Mouse (Mus musculus) midbrain, embryonic 14.5 days (tissue): ENCODE results near the gene Cyp3a16. TPM values are rescaled to one million over a fixed set of nuclear protein-coding genes. Genes with fewer than 3 reads are reported as not detected.
"Not testable (repeated sequence)": the region's sequence is repeated elsewhere in the genome, so short reads cannot be mapped to it uniquely, and the experiment has no call there.

ENCODE experiments used
- ATAC-seq: fragments of 200-750 bp; cut with Nextera tagmentation; 2 replicates; pipeline ENCODE4 v1.8.0; 2017; ENCODE audit warnings: moderate number of reproducible peaks, moderate library complexity; ENCODE audit not compliant: low FRiP score, low TSS enrichment
- DNase-seq: peaks from one replicate; pipeline ENCODE4 v3.0.0-alpha.2; 2015
- H3K27ac ChIP-seq: fragments of 300-500 bp; sonication (generic); replicated peaks from 2 replicates; pipeline ENCODE4 v1.5.1; 2014; ENCODE audit warnings: mild to moderate bottlenecking, low read depth, low read length, moderate library complexity
- H3K27me3 ChIP-seq: fragments of 300-500 bp; sonication (generic); 2 replicates; pipeline ENCODE4 v1.6.1; 2014; ENCODE audit warnings: low read length, control low read depth, mixed read lengths; ENCODE audit not compliant: control insufficient read depth, insufficient read depth
- H3K36me3 ChIP-seq: fragments of 300-500 bp; sonication (generic); 2 replicates; pipeline ENCODE4 v1.6.1; 2014; ENCODE audit warnings: low read length, control low read depth; ENCODE audit not compliant: control insufficient read depth, insufficient read depth
- H3K4me1 ChIP-seq: fragments of 300-500 bp; sonication (generic); 2 replicates; pipeline ENCODE4 v1.6.1; 2014; ENCODE audit warnings: mild to moderate bottlenecking, antibody characterized with exemption, low read length, control low read depth; ENCODE audit not compliant: control insufficient read depth, insufficient read depth
- H3K4me2 ChIP-seq: fragments of 300-500 bp; sonication (generic); 2 replicates; pipeline ENCODE4 v1.6.1; 2014; ENCODE audit warnings: mild to moderate bottlenecking, low read length, moderate library complexity
- H3K4me3 ChIP-seq: fragments of 300-500 bp; sonication (generic); replicated peaks from 2 replicates; pipeline ENCODE4 v1.5.1; 2014; ENCODE audit warnings: low read depth, low read length
- H3K9ac ChIP-seq: fragments of 300-500 bp; sonication (generic); replicated peaks from 2 replicates; pipeline ENCODE4 v1.6.1; 2014; ENCODE audit warnings: mild to moderate bottlenecking, low read length, moderate library complexity
- H3K9me3 ChIP-seq: fragments of 300-500 bp; sonication (generic); 2 replicates; pipeline ENCODE4 v1.6.1; 2016; ENCODE audit warnings: low read length, control low read depth, mixed read lengths; ENCODE audit not compliant: control insufficient read depth
- WGBS: fragments of 180-500 bp; shearing (Covaris S2); extraction: QIAGEN DNeasy Blood & Tissue Kit; methylation state at CpG from one replicate; pipeline ENCODE4 v1.1.7; 2014; 5-methylcytosine and 5-hydroxymethylcytosine counted together
- polyA plus RNA-seq: library from polyadenylated mRNA; unstranded; fragments of >200 nt; fragmentation: Nextera tagmentation; extraction: Ambion mirVana; gene quantifications from 2 replicates; pipeline ENCODE4 v1.2.1, GENCODE M21; 2014

Gene Cyp3a16
- polyA plus RNA-seq, result not detected in 2 replicates

DNA sequence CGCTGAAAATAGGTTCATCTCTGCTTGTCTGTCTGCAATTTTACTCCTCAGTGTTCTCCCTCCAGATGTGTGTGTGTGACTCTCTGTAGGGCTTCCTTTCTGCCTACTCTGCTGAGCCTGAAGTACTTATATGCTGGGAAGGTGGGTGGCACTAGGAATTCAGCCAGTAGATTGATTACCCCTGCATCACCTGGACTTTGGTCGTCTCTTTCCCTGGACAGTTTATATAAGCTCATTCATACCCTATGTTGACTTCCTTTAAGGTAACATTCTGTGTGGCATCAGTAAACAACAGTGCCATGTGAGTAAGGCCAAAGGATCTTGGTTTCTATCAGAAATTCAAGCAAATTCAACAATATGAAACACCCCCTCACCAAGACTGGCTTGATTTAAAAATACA is at the start of gene Cyp3a16:
TSS of gene Cyp3a16 (minus strand) at position 101 of the 400 bp plus-strand sequence.
- not testable (repeated sequence) for ATAC-seq, H3K4me1 ChIP-seq, H3K36me3 ChIP-seq, H3K4me3 ChIP-seq, H3K9ac ChIP-seq, DNase-seq, H3K27ac ChIP-seq, H3K4me2 ChIP-seq, H3K27me3 ChIP-seq
- peaks cover 17% of the 10 kb centered on the region for H3K9me3 ChIP-seq
- 68% methylated on average over 2 of the region's 2 CpGs for WGBS

DNA sequence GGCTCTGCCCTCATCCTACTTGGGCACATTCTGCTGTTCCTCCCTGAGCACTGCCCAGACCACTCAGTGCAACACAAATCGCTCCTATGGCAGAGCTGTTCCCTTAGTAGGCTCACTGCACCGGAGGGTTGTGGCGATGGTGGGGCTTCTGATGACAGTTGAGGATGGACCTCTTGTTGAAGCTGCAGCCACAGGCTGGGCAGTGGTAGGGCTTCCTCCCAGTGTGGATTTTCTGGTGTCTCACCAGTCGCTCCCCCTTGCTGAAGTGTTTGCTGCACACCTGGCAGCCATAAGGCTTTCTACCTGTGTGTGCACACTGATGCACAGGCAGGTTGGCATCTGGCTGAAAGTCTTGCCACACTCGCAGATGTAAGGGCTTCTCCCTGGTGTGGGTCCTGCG is 20.8 kb upstream of the Cyp3a16 start:
- no peaks in the 10 kb centered on the region for H3K4me1 ChIP-seq
- H3K27me3 ChIP-seq, result no peaks in the 10 kb centered on the region
- H3K4me3 ChIP-seq, result no peak overlapping the region
- no peak overlapping the region for H3K4me2 ChIP-seq
- no peaks in the 10 kb centered on the region for H3K9me3 ChIP-seq
- ATAC-seq (no peak), DNase-seq (no peak)
- H3K36me3 ChIP-seq, result no peaks in the 10 kb centered on the region
- H3K27ac ChIP-seq, result no peak overlapping the region
- no CpG with 5 or more reads among the region's 6 CpGs for WGBS
- H3K9ac ChIP-seq, result no peak overlapping the region

DNA sequence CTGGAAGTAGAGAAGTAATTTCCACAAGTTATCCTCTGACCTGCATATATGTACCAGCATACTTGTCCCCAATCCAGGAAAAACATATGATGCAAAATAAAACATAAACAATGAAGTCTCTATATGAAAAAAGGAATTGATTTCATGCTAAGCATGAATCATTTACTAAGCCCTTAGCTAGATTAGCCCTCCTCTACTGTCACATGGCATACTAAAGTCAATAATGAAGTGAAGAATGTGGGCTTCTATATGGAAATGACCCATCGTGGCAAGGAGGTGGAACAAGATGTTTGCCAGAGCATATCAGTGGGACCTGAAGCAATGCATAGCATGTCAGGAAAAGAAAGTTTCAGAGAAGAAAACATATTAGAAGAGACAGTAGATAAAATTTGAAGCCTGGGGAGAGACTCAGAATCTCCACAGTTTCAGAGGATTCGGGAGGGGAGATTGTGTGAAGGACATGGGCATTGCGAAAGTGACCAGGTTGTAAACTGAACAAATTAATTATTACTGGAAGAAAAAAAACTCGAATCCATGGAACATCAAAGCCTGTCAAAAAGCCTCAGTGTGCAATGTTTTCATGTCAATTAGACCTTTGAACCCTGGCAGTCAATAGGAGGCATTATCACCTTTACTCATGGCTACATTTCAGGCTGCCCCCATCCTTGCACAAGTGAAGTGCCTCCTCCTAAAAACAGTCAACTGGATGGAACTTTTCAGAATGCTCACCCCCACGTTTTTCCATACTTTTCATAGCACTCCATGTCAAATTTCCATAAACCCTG is 5.0 kb downstream of the Cyp3a16 start:
- Histone ChIP-seq H3K4me3 (no peak overlapping the region), H3K9me3 (peaks cover 29% of the 10 kb centered on the region), H3K4me2 (no peak overlapping the region), H3K9ac (no peak overlapping the region), H3K27ac (no peak overlapping the region), H3K27me3 (no peaks in the 10 kb centered on the region), H3K36me3 (no peaks in the 10 kb centered on the region), H3K4me1 (no peaks in the 10 kb centered on the region)
- ATAC-seq (no peak), DNase-seq (no peak)
- WGBS, result 65% methylated on average over 5 of the region's 5 CpGs

DNA sequence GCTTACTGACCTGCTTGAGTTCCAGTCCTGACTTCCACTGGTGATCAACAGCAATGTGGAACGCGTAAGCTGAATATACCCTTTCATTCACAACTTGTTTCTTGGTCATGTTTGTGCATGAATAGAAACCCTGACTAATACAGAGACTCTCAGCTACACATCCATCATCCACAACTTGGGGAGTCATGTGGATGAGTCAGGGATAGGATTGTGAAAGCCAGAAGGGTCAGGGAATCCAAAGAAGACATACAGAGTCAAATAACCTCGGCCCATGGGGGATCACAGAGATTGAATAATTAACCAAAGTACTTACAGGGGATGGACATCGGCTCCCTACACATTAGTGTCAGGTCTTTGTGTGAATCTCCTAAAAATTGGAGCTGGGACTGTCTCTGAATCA is 7.2 kb downstream of the Cyp3a16 start:
- ATAC-seq, result no peak
- Histone ChIP-seq H3K36me3 (no peaks in the 10 kb centered on the region), H3K27me3 (no peaks in the 10 kb centered on the region), H3K9me3 (peaks cover 38% of the 10 kb centered on the region), H3K9ac (no peak overlapping the region), H3K4me2 (no peak overlapping the region), H3K4me3 (no peak overlapping the region), H3K4me1 (no peaks in the 10 kb centered on the region), H3K27ac (no peak overlapping the region)
- WGBS, result 75% methylated on average over 4 of the region's 4 CpGs
- no peak for DNase-seq

DNA sequence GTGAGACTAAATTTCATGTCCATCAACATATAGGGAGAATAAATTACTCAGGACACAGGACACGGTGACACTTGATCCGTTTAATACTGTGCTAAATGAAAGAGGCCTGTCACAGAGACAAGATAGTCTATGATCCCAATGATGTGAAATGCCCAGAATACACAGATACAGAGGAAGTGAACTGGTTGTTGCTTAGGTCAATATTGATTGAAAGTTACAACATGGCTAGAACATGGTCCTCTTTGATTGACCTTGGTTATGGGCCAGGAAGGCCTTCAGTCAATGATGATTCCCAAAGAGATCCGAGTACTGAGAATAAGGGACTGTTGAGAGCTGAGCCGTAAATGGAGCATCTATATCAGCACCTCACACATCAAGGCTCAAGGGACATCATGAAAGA is 15.1 kb downstream of the Cyp3a16 start:
- H3K27me3 ChIP-seq, result no peaks in the 10 kb centered on the region
- H3K4me3 ChIP-seq, result no peak overlapping the region
- ATAC-seq (no peak), DNase-seq (no peak)
- H3K36me3 ChIP-seq, result no peaks in the 10 kb centered on the region
- peaks cover 33% of the 10 kb centered on the region; the same call in 1 of the 2 replicates for H3K9me3 ChIP-seq
- H3K9ac ChIP-seq, result no peak overlapping the region
- H3K4me2 ChIP-seq, result no peak overlapping the region
- WGBS, result 83% methylated on average over 4 of the region's 4 CpGs
- no peaks in the 10 kb centered on the region for H3K4me1 ChIP-seq
- no peak overlapping the region for H3K27ac ChIP-seq

DNA sequence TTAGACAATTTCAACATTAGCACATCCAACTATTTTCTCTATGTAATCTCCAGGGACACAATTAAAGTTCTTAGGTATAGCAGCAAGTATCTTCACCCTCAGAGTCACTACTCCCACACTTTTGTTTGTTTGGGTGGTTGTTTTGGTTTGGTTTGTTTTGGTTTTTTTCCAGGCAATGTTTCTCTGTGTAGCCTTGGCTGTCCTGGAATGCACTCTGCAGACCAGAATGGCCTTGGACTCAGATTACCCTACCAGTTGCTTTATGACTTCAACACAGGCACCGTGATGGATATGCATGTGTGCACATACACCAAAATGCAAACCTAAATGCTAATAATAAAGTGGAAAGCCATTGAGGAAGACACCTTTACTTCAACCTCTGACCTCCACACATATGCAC is 35.8 kb downstream of the Cyp3a16 start:
- H3K4me2 ChIP-seq, result no peak overlapping the region
- H3K36me3 ChIP-seq, result no peaks in the 10 kb centered on the region
- peaks cover 25% of the 10 kb centered on the region for H3K9me3 ChIP-seq
- no peak overlapping the region for H3K4me3 ChIP-seq
- no peaks in the 10 kb centered on the region for H3K4me1 ChIP-seq
- no peaks in the 10 kb centered on the region for H3K27me3 ChIP-seq
- ATAC-seq (no peak), DNase-seq (no peak)
- H3K27ac ChIP-seq, result no peak overlapping the region
- no peak overlapping the region for H3K9ac ChIP-seq
- 83% methylated on average over 1 of the region's 1 CpGs for WGBS

DNA sequence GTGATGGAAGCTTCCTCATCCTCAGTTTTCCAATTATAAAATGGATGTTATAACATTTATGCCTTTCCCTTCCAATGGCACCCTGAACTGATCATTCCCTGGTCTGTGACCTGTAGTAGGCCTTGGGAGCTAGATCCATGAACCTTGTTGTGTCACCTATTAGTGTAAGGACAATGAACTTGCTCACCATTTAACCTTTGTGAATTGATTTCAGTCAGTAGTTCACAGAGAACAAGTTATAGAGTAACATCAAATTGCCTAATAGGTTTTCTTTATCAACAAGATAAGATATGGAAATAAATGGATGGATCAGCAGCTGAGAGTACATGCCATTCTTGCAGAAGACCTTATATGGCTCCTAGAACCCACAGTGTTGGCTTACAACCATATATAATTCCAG is 38.5 kb downstream of the Cyp3a16 start:
- Histone ChIP-seq H3K9me3 (peaks cover 26% of the 10 kb centered on the region), H3K27me3 (no peaks in the 10 kb centered on the region), H3K4me1 (no peaks in the 10 kb centered on the region), H3K36me3 (no peaks in the 10 kb centered on the region), H3K9ac (no peak overlapping the region), H3K4me3 (no peak overlapping the region), H3K4me2 (no peak overlapping the region), H3K27ac (no peak overlapping the region)
- ATAC-seq (no peak), DNase-seq (no peak)

DNA sequence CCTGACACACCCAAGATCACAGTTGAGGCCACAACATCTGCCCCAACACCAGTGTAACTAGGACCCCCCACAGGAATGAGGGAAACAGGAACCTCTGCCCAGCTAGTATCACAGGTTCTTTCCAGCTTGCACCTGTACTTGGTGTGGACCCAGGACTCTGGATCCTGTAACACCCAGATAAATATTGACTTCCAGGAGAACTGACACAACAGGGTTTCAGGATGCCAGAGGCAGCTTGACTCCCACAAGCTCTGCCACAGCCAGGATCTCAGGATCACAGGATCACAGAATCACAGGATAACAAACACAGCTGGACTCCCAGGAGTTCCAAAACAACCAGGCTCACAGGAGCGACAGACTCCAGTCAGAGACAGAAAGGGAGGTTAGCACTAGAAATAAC is 47.2 kb downstream of the Cyp3a16 start:
- Histone ChIP-seq H3K4me1 (no peaks in the 10 kb centered on the region), H3K9me3 (0 out of 2 replicates have a peak, but pooled peaks cover 4% of the 10 kb centered on the region), H3K27ac (no peak overlapping the region), H3K4me3 (no peak overlapping the region), H3K9ac (no peak overlapping the region), H3K36me3 (no peaks in the 10 kb centered on the region), H3K4me2 (no peak overlapping the region), H3K27me3 (no peaks in the 10 kb centered on the region)
- WGBS, result 81% methylated on average over 1 of the region's 1 CpGs
- ATAC-seq (no peak), DNase-seq (no peak)

DNA sequence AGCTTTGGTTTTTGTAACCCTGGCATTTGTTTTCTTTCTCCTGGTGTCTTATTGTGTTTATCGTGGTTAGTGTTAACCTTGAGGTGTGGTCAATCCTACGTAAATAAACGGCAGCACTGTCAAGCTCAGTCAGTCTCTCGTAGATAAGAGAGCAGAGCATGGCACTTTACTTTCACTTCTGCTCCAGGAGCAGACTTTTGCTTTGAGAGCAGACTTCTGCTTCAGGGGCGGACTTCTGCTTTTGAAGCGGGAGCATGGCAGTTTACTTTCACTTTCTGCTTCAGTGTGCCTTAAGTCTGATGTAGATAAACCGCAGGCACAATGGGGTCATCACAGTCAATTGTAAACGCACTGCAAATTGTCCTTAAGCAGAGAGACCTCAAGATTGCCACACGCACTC is 54.1 kb downstream of the Cyp3a16 start:
- not testable (repeated sequence) for H3K9ac ChIP-seq, H3K27ac ChIP-seq, H3K27me3 ChIP-seq, H3K36me3 ChIP-seq, H3K4me1 ChIP-seq, ATAC-seq, H3K4me3 ChIP-seq, DNase-seq, H3K4me2 ChIP-seq
- 90% methylated on average over 9 of the region's 9 CpGs for WGBS
- peaks cover 35% of the 10 kb centered on the region for H3K9me3 ChIP-seq
